Mouse (Mus musculus): ENCODE measurements around the gene Zfp62. TPM values are rescaled to one million over a fixed set of nuclear protein-coding genes. Genes with fewer than 3 reads are reported as not detected.

Zfp62 gene
- polyA plus RNA-seq, 1 experiment: 5.6 TPM

GRCm38 (mm10) chr11:49240874-49241273 lies 37.8 kb downstream of the Zfp62 start:
- H3K79me2 ChIP-seq (ENCODE audit: control insufficient read depth, insufficient read depth): no peaks in the 10 kb centered on the region
- no peak for TF ChIP-seq E2F4 (IDR thresholded peaks at IDR 0.05; ENCODE audit: insufficient read depth)
- TF ChIP-seq TCF3 (IDR thresholded peaks at IDR 0.05; ENCODE audit: insufficient read length, low read depth): no peak
- TF ChIP-seq MYOD1 (IDR thresholded peaks at IDR 0.05; ENCODE audit: control insufficient read depth in 1 of 3, insufficient read length in 2 of 3, low read depth in 2 of 3): no peak
- TF ChIP-seq REST (IDR thresholded peaks at IDR 0.05; ENCODE audit: insufficient read depth, insufficient read length): no peak
- no peak for TF ChIP-seq TCF12 (IDR thresholded peaks at IDR 0.05; ENCODE audit: insufficient read depth, poor library complexity, severe bottlenecking)
- TF ChIP-seq USF1 (IDR thresholded peaks at IDR 0.05; ENCODE audit: low read depth): no peak
- TF ChIP-seq MYOG (IDR thresholded peaks at IDR 0.05; ENCODE audit: control insufficient read depth in 1 of 3, insufficient read depth in 1 of 3, insufficient read length in 2 of 3, low read depth in 2 of 3): no peak
- no peak for TF ChIP-seq CEBPB (IDR thresholded peaks at IDR 0.05; ENCODE audit: insufficient read depth, poor library complexity, severe bottlenecking)
- TF ChIP-seq POLR2AphosphoS2 (IDR thresholded peaks at IDR 0.05; ENCODE audit: insufficient read length, low read depth): no peak
- TF ChIP-seq SRF (IDR thresholded peaks at IDR 0.05; ENCODE audit: control insufficient read depth, insufficient read length, low read depth): no peak
- no peak for TF ChIP-seq POLR2A (IDR thresholded peaks at IDR 0.05; ENCODE audit: insufficient read length, low read depth)
- no peak for TF ChIP-seq MAX (IDR thresholded peaks at IDR 0.05; ENCODE audit: low read depth)
- H3K4me3 ChIP-seq: no peak overlapping the region

GRCm38 (mm10) chr11:49241471-49241870 lies 38.4 kb downstream of the Zfp62 start:
- Histone ChIP-seq H3K4me2 (ENCODE audit: low read depth) (no peak overlapping the region), H3ac (ENCODE audit: control insufficient read depth, insufficient read length) (no peak overlapping the region), H3K79me2 (ENCODE audit: control insufficient read depth, insufficient read depth) (no peaks in the 10 kb centered on the region), H3K27me3 (ENCODE audit: control insufficient read depth, insufficient read depth, insufficient read length) (no peaks in the 10 kb centered on the region), H3K36me3 (ENCODE audit: control insufficient read depth, insufficient read depth) (no peaks in the 10 kb centered on the region), H3K4me3 (no peak overlapping the region)
- no peak for TF ChIP-seq E2F4 (IDR thresholded peaks at IDR 0.05; ENCODE audit: insufficient read depth)

More at GRCm38 (mm10) chr11:49240874-49241273, 37.8 kb downstream of the Zfp62 start:
- no peaks in the 10 kb centered on the region for H3K36me3 ChIP-seq (ENCODE audit: control insufficient read depth, insufficient read depth)
- H3K27me3 ChIP-seq (ENCODE audit: control insufficient read depth, insufficient read depth, insufficient read length): no peaks in the 10 kb centered on the region
- H3ac ChIP-seq (ENCODE audit: control insufficient read depth, insufficient read length): no peak overlapping the region
- H3K4me2 ChIP-seq (ENCODE audit: low read depth): no peak overlapping the region

- Histone ChIP-seq H3ac (ENCODE audit: control insufficient read depth, insufficient read length) (peak overlapping the region; percentile 28), H3K4me2 (ENCODE audit: low read depth) (peak overlapping the region; percentile 98), H3K27me3 (ENCODE audit: control insufficient read depth, insufficient read depth, insufficient read length) (no peaks in the 10 kb centered on the region), H3K79me2 (ENCODE audit: control insufficient read depth, insufficient read depth) (no peaks in the 10 kb centered on the region), H3K36me3 (ENCODE audit: control insufficient read depth, insufficient read depth) (no peaks in the 10 kb centered on the region), H3K4me3 (peak overlapping the region; percentile 49)
- TF ChIP-seq USF1 (IDR thresholded peaks at IDR 0.05; ENCODE audit: low read depth) (peak; percentile 77), REST (IDR thresholded peaks at IDR 0.05; ENCODE audit: insufficient read depth, insufficient read length) (no peak)
Observed at GRCm38 (mm10) chr11:49242944-49243626, 40.0 kb downstream of the Zfp62 start.

GRCm38 (mm10) chr11:49243727-49244594 lies 40.9 kb downstream of the Zfp62 start, which contains the start of gene Mgat1:
Gene Mgat1 (plus strand): TSS chr11:49244191.
- no peaks in the 10 kb centered on the region for H3K27me3 ChIP-seq (ENCODE audit: control insufficient read depth, insufficient read depth, insufficient read length)
- peak within 1 kb of the TSS; percentile 28 for H3ac ChIP-seq (ENCODE audit: control insufficient read depth, insufficient read length)
- TF ChIP-seq USF1 (IDR thresholded peaks at IDR 0.05; ENCODE audit: low read depth) (no peak), E2F4 (IDR thresholded peaks at IDR 0.05; ENCODE audit: insufficient read depth) (no peak), REST (IDR thresholded peaks at IDR 0.05; ENCODE audit: insufficient read depth, insufficient read length) (no peak), TCF12 (IDR thresholded peaks at IDR 0.05; ENCODE audit: insufficient read depth, poor library complexity, severe bottlenecking) (no peak), POLR2A (IDR thresholded peaks at IDR 0.05; ENCODE audit: insufficient read length, low read depth) (peak; percentile 84), MAX (IDR thresholded peaks at IDR 0.05; ENCODE audit: low read depth) (no peak), MYOD1 (IDR thresholded peaks at IDR 0.05; ENCODE audit: control insufficient read depth in 1 of 3, insufficient read length in 2 of 3, low read depth in 2 of 3) (peak in 2 of 3 experiments; percentile 3 to 9), TCF3 (IDR thresholded peaks at IDR 0.05; ENCODE audit: insufficient read length, low read depth) (no peak), CEBPB (IDR thresholded peaks at IDR 0.05; ENCODE audit: insufficient read depth, poor library complexity, severe bottlenecking) (no peak), SRF (IDR thresholded peaks at IDR 0.05; ENCODE audit: control insufficient read depth, insufficient read length, low read depth) (no peak), MYOG (IDR thresholded peaks at IDR 0.05; ENCODE audit: control insufficient read depth in 1 of 3, insufficient read depth in 1 of 3, insufficient read length in 2 of 3, low read depth in 2 of 3) (peak in 2 of 3 experiments; percentile 1 to 21), POLR2AphosphoS2 (IDR thresholded peaks at IDR 0.05; ENCODE audit: insufficient read length, low read depth) (peak; percentile 80)
- no peaks in the 10 kb centered on the region for H3K36me3 ChIP-seq (ENCODE audit: control insufficient read depth, insufficient read depth)
- H3K79me2 ChIP-seq (ENCODE audit: control insufficient read depth, insufficient read depth): no peaks in the 10 kb centered on the region
- peak within 1 kb of the TSS; percentile 49 for H3K4me3 ChIP-seq
- H3K4me2 ChIP-seq (ENCODE audit: low read depth): peak within 1 kb of the TSS; percentile 98

GRCm38 (mm10) chr11:49244595-49244930 lies 41.5 kb downstream of the Zfp62 start:
- no peaks in the 10 kb centered on the region for H3K27me3 ChIP-seq (ENCODE audit: control insufficient read depth, insufficient read depth, insufficient read length)
- peak overlapping the region; percentile 49 for H3K4me3 ChIP-seq
- no peaks in the 10 kb centered on the region for H3K36me3 ChIP-seq (ENCODE audit: control insufficient read depth, insufficient read depth)
- peak overlapping the region; percentile 28 for H3ac ChIP-seq (ENCODE audit: control insufficient read depth, insufficient read length)
- H3K4me2 ChIP-seq (ENCODE audit: low read depth): peak overlapping the region; percentile 88
- no peaks in the 10 kb centered on the region for H3K79me2 ChIP-seq (ENCODE audit: control insufficient read depth, insufficient read depth)
- TF ChIP-seq POLR2AphosphoS2 (IDR thresholded peaks at IDR 0.05; ENCODE audit: insufficient read length, low read depth) (no peak), USF1 (IDR thresholded peaks at IDR 0.05; ENCODE audit: low read depth) (no peak), CEBPB (IDR thresholded peaks at IDR 0.05; ENCODE audit: insufficient read depth, poor library complexity, severe bottlenecking) (no peak), MYOD1 (IDR thresholded peaks at IDR 0.05; ENCODE audit: control insufficient read depth in 1 of 3, insufficient read length in 2 of 3, low read depth in 2 of 3) (no peak), TCF3 (IDR thresholded peaks at IDR 0.05; ENCODE audit: insufficient read length, low read depth) (no peak), MYOG (IDR thresholded peaks at IDR 0.05; ENCODE audit: control insufficient read depth in 1 of 3, insufficient read depth in 1 of 3, insufficient read length in 2 of 3, low read depth in 2 of 3) (no peak), E2F4 (IDR thresholded peaks at IDR 0.05; ENCODE audit: insufficient read depth) (no peak), TCF12 (IDR thresholded peaks at IDR 0.05; ENCODE audit: insufficient read depth, poor library complexity, severe bottlenecking) (no peak), POLR2A (IDR thresholded peaks at IDR 0.05; ENCODE audit: insufficient read length, low read depth) (no peak)

All from myocyte (in vitro differentiated cells).